Mouse (Mus musculus): ENCODE results near the gene Maged2. TPM values are rescaled to one million over a fixed set of nuclear protein-coding genes. Genes with fewer than 3 reads are reported as not detected.
A peak's percentile ranks its signal among the peaks of the same experiment; 100 is the strongest.
"Not testable (repeated sequence)": the region's sequence is repeated elsewhere in the genome, so short reads cannot be mapped to it uniquely, and the experiment has no call there.

Maged2 gene
- polyA plus RNA-seq, 1 experiment from 2014 or later, result 954 TPM

GRCm38 (mm10) chrX:150813464-150814138, 544 bp downstream of the Maged2 start:
- no peaks in the 10 kb centered on the region for H3K4me1 ChIP-seq (ENCODE audit: insufficient read depth)
- H3K4me3 ChIP-seq (ENCODE audit: low read depth, low read length), result peak overlapping the region; percentile 49
- peak overlapping the region; percentile 60 for H3K4me2 ChIP-seq
- H3K9ac ChIP-seq, result peak overlapping the region; percentile 55
- peaks cover 24% of the 10 kb centered on the region; the same call in 1 of the 2 replicates for H3K36me3 ChIP-seq (ENCODE audit: insufficient read depth)
- TF ChIP-seq CTCF (IDR thresholded peaks at IDR 0.05; ENCODE audit: low read depth), result no peak
- whole genome bisulfite sequencing, result 11% methylated on average over 16 of the region's 16 CpGs
- ATAC-seq (ENCODE audit: insufficient read depth), result peak; percentile 77
- DNase-seq, result peak; percentile 79
- H3K27me3 ChIP-seq (ENCODE audit: insufficient read depth, low read length), result no peaks in the 10 kb centered on the region
- H3K9me3 ChIP-seq (ENCODE audit: low read depth, low read length), result no peaks in the 10 kb centered on the region
- H3K27ac ChIP-seq (ENCODE audit: low read depth), result peak overlapping the region; percentile 86

GRCm38 (mm10) chrX:150812787-150813298, 1.3 kb downstream of the Maged2 start:
- Histone ChIP-seq H3K9me3 (ENCODE audit: low read depth, low read length) (no peaks in the 10 kb centered on the region), H3K9ac (peak overlapping the region; percentile 44), H3K36me3 (ENCODE audit: insufficient read depth) (peaks cover 31% of the 10 kb centered on the region), H3K27me3 (ENCODE audit: insufficient read depth, low read length) (no peaks in the 10 kb centered on the region), H3K4me1 (ENCODE audit: insufficient read depth) (no peaks in the 10 kb centered on the region), H3K4me2 (peak overlapping the region; percentile 60), H3K4me3 (ENCODE audit: low read depth, low read length) (peak overlapping the region; percentile 49), H3K27ac (ENCODE audit: low read depth) (peak overlapping the region; percentile 67; the same call in 1 of the 2 replicates)
- WGBS, result 17% methylated on average over 22 of the region's 24 CpGs
- DNase-seq (peak; percentile 96), ATAC-seq (ENCODE audit: insufficient read depth) (peak; percentile 93)
- TF ChIP-seq CTCF (IDR thresholded peaks at IDR 0.05; ENCODE audit: low read depth), result no peak

GRCm38 (mm10) chrX:150800987-150801386, 13.2 kb downstream of the Maged2 start:
- H3K9ac ChIP-seq; ATAC-seq (ENCODE audit: insufficient read depth); H3K27me3 ChIP-seq (ENCODE audit: insufficient read depth, low read length); H3K4me1 ChIP-seq (ENCODE audit: insufficient read depth); H3K9me3 ChIP-seq (ENCODE audit: low read depth, low read length); H3K4me3 ChIP-seq (ENCODE audit: low read depth, low read length); H3K36me3 ChIP-seq (ENCODE audit: insufficient read depth); H3K4me2 ChIP-seq; DNase-seq; H3K27ac ChIP-seq (ENCODE audit: low read depth): not testable (repeated sequence)
- WGBS, result 86% methylated on average over 1 of the region's 4 CpGs

GRCm38 (mm10) chrX:150798493-150799177, 15.5 kb downstream of the Maged2 start:
- not testable (repeated sequence) for DNase-seq; H3K4me1 ChIP-seq (ENCODE audit: insufficient read depth); H3K9ac ChIP-seq; H3K9me3 ChIP-seq (ENCODE audit: low read depth, low read length); H3K4me3 ChIP-seq (ENCODE audit: low read depth, low read length); H3K27ac ChIP-seq (ENCODE audit: low read depth); H3K4me2 ChIP-seq; H3K36me3 ChIP-seq (ENCODE audit: insufficient read depth); H3K27me3 ChIP-seq (ENCODE audit: insufficient read depth, low read length)
- ATAC-seq (ENCODE audit: insufficient read depth), result peak; percentile 98
- 70% methylated on average over 4 of the region's 10 CpGs for WGBS

Other genes starting within 250 kb of the Maged2 start
- gene Pfkfb1, start 226.1 kb downstream of the Maged2 start, polyA plus RNA-seq (2014; fragmentation: Nextera tagmentation; extraction: Ambion mirVana), result 7.2 and 7.8 TPM in 2 replicates
- 26.2 and 26.7 TPM in 2 replicates for gene Apex2, start 224.5 kb downstream of the Maged2 start, polyA plus RNA-seq (2014; fragmentation: Nextera tagmentation; extraction: Ambion mirVana)
- gene Tro, start 156.8 kb downstream of the Maged2 start, polyA plus RNA-seq (2014; fragmentation: Nextera tagmentation; extraction: Ambion mirVana), result 27.2 and 28.2 TPM in 2 replicates
- gene Gnl3l, start 203.0 kb upstream of the Maged2 start, polyA plus RNA-seq (2014; fragmentation: Nextera tagmentation; extraction: Ambion mirVana), result 27.0 and 29.4 TPM in 2 replicates
- gene Fgd1, start 231.8 kb upstream of the Maged2 start, polyA plus RNA-seq (2014; fragmentation: Nextera tagmentation; extraction: Ambion mirVana), result 14.5 and 14.6 TPM in 2 replicates